Mouse (Mus musculus) 416B (cell line): ENCODE results near the gene Mfge8.
A peak's percentile ranks its signal among the peaks of the same experiment; 100 is the strongest.

ENCODE experiments used
- DNase-seq: peaks from one replicate; pipeline ENCODE4 v3.0.0; 2011; ENCODE audit warnings: low read depth

The Mfge8 gene

DNA sequence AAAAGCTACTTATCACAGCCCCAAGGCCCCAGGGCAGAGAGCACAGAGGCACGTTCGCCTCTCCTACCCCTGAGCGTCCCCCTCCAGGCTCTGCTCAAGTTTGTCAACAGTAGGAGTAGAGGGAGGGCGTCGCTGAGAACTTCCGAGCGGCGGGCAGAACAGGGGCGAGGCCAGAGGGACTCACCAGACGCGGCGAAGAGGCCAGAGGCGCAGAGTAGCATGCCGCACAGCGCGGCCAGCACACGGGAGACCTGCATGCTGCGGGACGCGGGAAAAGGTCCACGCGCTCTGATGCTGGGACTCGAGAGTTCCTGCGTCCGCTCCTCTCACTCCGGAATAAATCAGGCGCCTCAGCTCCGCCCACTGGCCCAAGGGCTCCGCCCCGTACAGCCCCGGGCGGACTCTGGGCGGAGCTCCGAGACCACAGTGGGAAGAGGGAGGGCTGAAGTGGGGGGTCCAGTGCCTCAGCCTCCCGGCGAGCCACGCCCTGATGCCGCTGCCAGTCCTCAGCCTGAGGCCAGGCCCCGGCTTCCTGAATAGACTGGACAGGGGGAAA is at the start of gene Mfge8:
Mfge8 (minus strand) TSS at position 350 of the 556 bp plus-strand sequence.
- DNase-seq, result peak; percentile 91

DNA sequence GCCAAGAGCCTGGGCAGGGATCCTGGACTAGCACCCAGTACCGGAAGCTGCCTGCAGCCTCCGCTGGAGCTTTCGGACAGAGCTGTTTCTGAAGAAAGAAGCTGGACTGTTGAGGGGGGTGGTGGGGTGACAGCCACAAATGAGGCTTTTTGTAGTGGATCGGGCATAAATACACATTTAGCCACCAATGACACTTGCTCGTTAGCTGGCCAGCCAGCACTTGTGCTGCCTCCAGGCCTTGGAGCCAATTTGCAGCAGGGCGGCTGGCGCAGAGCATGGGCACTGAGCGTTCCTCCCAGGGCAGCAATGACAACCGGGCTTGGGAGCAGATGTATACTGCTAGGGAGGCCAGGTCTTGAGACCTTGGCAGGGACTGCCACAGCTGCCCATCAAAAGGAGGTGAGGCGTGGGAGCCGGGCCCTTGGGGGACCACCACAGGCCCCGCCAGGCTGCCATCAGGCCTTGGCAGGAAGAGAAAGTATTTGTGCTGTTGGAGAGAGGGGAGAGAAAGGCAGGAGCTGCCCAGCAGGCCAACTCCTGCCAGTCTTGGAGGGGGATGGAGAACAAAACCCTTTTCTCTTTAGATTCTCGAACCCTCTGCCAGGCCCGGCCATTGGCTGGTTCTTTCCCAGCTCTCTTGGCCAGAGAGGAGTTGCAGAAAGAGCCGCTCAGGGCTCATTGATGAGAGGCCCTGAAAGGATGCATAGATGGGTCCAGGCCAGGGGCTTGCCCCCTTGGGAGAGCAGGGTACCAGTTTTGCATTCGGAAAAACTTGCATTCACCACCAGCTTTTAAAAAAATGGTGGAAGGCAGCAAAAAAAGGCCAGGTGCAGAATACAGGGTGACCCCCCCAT is 45.9 kb upstream of the Mfge8 start:
- DNase-seq, result no peak

DNA sequence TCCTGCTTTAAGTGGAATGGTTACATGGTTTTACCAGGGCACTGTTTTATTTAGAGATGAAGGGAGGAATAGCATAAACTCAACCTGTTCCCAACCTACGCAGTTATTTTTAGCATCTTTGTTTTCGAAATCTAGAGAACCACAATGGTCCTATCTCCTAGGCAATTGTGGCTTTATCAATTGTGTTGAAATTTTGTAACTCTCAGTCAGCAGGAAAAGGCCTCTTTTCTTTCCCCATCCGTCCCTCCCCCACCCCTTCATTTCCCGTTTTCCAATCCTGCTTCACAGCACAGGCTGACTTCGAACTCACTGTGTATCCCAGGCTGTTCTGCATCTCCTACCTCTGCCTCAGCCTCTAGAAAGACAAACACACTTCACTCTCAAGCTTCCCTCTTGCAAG is 45.1 kb upstream of the Mfge8 start:
- no peak for DNase-seq

DNA sequence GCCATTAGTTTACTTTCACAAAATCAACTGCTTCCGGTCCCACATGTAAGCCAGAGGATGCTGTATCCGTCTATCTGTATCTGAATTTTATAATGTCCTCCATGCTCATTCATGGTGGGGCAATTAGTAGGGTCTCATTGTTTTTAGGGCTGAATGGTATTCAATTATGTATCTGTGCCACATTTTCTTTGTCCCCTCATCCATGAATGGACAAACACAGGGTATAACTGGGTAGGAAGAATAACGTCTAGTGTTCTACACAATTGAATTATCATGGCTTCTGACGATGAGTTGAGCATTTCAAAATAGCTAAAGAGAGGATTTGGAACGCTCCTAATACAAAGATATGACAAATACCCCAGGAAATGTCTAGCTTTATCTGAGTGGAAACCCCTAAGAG is 42.6 kb upstream of the Mfge8 start:
- DNase-seq, result no peak

DNA sequence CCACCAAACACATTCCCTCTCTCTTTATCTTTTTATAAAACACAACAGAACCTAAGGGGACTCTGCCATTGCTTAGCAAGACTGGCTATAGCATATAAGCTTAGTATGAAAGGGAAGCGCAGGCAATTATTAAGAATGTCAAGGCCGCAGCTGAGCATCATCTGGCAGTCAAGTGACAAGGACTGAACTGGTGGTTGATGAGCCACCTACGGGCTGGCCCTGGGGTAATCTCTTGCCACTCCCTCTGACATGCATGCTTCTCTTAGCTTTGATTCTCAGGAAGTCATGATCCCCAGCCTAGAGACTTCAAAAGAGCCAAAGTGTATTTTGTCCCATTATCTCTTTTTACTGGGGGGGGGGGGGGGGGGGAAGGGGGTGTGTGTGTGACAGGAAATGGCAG is 41.7 kb upstream of the Mfge8 start:
- DNase-seq, result peak; percentile 8

DNA sequence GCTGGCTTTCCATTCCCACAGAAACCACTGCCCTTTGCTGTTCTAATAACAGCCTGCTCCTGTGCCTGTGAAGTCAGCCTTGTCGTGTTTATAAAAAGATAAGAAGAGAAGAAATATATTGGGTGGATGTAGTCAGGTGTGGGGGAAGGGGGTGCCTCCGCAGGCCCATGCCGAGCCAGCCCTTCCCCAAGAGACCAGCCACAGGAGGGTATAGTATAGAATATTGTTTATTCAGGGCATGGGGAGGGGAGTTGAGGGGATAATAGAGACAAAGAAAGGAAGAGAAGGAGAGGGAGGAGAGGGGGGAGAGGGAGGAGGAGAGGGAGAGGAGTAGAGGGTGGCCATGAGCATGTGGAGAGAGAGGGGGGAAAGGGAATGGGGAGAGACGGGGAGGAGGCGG is 40.4 kb upstream of the Mfge8 start:
- DNase-seq, result no peak

DNA sequence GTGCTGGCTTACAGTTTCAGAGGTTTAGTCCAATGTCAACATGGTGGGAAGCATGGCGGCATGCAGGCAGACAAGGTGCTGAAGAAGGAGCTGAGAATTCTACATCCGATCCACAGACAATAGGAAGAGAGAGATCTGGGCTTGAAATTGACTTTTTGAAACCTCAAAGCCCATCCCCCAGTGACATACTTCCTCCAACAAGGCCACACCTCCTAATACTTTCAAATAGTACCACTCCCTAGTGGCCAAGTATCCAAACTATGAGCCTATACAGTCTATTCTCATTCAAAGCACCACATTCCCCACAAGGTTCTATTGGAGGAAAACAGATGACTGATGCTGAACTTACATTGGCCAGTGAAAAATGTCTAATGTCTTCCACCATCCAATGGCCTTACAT is 38.7 kb upstream of the Mfge8 start:
- DNase-seq, result no peak

DNA sequence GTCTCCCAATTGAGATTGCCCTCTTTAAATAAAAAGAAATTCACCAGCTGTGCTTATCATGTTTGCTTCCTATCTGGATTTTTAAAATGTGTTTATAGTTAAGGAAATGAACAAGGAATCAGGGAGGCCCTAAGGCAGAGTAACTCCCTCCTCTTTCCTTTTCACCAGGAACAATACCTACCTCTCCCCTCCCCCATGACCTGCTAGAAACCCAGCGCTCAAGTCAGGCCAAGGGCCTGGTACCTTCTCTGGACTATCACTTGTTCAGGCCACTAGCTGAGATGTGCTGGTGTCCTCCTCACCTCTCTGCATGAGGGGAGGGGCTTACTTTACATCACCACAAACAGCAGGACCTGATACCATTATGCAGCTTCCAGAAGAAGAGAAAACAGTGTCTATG is 34.6 kb upstream of the Mfge8 start:
- DNase-seq, result no peak

DNA sequence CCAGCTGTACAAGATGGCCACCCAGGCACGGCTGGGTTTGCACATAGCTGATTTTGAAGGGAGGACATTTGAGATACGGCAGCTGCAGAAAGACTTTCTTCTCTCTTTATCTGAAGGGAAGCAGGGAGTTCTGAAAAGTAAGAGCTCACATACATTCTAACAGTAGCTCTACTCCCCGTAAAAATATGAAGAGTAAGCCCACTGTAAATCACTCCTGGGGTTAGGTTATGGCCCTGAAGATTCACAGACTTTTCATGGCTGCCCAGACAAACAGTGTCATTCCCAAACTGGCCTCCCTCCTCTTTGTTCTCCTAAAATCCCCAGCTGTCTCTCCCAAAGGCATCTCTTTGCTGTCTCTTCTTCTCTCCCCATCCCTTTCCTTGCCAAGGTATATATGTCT is 24.9 kb upstream of the Mfge8 start:
- no peak for DNase-seq

DNA sequence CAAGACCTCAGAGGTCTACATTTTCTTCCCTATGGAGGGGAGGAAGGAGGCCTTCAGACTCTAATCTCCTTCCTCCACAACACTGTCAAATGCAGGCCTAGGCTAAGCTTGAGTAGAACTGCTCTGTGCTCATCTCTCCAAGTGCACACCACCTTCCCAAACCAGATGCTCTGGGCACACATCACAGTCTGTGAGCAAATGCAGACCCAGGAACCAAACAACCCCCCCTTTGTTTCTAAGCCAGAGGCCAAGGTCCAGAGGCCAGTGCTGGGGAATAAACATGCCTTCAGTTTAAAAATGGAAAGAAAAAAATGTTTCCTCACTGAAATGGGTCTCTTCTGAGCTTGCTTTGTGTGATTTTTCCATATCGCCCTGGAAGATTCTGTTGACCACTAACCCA is 22.9 kb upstream of the Mfge8 start:
- no peak for DNase-seq

DNA sequence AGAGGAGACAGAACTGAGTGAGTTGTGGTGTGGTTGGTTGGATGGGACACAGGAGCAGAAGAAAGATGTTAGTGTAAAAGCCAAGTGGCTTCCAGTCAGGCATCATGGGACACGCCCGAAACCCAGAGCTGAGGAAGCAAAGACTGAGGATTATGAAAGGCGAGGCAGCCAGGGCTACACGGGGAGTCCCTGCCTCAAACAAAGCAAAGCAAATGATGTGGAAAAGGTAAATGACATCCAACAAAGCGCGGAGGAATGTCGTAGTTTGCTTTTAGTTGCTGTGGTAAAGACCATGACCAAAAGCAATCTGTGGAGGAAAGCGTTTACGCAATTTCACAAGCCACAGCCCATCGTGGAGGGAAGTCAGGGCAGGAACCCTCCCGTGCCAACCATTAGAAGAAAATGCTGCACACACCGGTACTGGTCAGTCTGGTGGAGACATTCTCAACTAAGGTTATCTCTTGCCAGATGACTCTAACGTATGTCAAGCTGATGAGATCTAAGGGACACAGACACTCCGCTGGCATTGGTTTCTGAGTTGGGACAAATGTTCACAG is 18.2 kb upstream of the Mfge8 start:
- peak; percentile 77 for DNase-seq

DNA sequence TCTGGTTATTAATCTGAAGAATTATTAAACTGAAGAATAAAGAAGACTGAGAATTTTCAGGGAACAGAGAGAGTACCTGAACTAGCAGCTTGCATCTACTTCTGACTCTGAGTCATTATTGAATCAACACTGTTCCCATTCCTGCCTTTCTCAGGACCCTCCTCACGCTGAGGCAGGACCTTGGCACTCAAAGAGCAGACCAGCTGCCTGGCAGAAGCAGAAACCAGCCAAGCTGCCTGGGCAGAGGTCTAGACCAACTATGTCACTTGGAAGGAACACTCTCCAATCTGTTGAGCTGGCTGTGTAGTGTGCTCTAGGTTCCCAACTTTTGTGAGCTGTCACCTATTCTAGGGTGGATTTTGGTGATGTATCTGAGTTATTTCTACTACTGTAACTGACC is 10.5 kb upstream of the Mfge8 start:
- no peak for DNase-seq

DNA sequence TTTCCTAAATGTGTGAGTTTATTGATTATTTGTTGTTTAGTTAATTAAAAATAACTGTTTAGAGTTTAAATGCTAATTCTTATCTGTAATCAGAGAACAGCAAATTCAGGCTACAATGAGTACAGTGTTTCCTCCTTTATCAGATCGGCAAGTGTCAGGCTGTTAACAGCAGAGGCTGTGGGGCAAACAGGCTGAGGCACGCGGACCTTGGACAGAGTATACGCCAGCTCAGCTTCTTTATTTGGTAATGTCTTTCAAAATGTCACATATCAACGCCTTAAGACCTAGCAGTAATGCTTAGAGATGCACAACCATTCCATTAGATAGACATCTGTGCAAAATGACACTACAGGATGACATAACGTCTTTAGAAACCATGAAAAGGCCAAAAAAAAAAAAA is 662 bp upstream of the Mfge8 start:
- DNase-seq, result peak; percentile 81

DNA sequence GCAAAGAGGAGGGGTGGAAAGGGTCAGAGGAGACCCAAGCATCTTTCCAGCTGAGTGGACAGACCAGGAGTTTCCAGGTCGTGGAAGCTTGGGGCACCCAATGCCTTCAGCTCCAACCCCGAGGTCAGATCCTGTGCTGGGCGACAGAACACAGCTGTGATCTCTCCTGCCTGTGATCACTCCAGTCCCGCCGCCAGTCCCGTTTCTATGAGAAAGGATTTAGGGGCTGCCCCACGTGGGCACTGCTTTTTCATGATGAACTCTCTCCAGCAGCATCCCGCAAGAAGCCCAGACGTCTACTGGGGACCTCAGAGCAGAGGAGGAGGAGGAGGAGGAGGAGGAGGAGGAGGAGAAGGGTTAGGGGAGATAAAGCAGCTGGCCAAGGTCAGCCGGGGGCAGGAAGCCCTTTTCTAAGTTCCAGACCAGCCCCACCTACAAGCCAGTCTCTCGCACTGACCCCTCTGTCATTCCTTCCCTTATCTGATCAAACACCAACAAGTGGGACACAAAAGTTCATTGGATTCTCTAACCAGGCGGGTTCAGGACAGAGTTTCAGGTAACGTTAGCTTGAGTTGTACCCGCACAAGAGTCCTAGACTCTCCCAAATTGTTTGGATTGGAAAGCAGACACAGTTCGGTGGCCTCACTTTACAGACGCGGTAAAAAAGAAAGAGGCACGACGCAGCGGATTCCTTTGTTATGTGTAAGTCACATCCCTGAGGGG is 768 bp downstream of the Mfge8 start:
- no peak for DNase-seq

DNA sequence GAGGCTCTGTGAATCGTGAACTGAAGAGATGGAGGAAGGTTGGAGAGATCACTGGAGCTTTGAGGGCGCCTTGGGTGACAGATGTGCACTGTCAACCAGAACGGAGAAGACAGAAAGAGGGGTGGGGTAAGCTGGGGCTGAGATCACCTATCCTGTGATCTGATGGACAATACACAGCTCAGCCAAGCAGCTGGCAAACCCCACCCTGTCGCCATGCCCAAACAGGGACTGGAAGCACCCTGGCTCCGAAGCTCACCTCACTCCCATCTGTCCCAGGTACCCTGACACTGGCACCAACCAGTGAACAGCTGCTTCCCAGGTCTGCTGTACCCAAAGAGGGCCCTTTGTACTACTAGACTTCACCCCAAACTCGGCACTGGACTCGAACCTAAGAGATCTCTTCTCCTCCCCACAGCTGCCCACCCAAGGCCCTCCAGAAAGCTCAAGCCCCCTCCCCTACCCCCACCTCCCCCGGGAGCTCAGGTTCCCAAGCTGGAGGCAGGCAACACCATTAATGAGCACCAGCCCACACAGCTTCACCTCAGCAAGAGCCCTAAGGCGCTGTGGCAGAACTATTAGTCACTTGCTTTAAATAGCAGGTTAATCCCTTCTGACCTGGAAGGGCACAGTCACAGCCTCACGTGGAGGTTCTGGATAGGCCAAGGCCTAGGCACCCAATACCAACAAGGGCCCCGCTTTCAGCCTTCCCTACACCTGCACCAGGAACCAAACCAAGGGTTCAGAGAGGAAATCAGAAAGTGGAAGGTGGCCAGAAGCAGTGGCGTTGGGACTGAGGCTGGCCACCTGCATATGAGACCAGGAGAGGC is 1.6 kb downstream of the Mfge8 start:
- DNase-seq, result peak; percentile 24

DNA sequence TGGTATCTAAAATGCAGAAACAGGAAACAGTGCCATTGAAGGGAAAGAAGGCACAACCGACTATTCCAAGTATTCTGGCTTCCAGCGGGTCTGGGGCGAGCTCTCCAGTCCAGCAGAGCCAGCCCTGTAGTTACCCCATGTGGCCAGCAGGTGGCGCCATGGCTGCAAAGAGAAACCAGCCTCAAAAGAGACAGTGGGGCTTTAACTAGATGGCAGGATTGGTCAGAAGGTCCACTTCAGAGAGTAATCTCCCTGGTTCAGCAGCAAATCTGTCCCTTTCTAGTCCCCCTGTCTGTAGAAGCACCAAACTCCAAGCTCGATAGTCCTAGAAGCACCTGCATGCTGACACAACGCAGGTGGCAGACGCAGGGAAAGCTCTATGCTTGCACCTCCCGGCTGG is 8.0 kb downstream of the Mfge8 start:
- peak; percentile 72 for DNase-seq

DNA sequence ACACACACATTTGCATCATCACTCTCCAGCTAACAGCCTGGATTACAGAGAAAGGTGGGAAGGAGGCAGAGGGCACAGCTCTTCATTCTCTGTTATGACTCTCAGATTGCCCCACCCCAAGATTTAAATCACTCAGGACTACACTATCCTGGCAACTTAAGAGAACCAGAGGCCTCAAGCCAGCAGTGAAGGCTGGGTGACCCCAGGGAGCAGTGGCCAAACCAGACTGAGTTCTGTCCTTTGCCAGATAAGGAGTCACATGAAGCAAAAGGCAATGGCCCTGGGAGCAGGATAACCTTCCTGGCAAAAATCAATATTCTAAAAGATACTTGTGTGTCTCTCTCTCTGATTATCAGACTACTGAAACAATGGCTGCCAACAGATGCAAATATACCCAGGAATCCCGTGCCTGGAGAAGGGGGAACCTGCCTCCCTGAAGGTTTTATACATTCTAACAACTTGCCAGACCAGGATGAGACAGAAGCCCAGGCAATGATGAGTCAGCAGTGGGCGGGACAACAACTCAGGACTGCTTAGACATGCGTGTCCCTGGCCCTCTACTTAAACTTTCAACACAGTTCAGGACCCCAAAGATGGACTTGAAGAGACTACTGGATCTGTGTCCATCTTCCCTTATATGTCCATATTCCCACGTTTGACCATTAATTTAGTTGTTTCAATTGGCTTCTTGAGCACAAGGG is 8.8 kb downstream of the Mfge8 start:
- peak; percentile 58 for DNase-seq

DNA sequence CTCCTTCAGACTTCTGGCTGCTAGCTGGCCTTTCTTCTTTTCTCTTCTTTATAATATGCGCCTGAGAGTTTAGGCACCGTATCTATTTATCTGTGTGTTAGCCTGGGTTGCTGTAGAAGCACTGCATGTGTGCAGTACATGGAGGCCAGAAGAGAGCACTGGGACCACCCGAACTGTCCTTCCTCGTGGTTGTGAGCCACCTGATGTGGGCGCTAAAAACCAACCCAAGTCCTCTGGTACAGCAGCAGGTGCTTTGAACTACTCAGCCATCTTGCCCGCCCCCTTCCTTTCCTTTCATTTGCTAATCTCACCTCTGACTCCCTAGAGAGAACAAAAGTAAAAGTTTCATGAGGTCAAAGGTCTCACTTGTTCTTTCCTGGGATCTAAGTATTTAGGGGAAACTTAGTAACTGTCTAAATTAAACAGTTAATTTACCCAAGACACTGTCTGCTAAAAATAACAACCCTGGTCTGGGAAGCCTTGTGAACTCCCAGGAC is 9.5 kb downstream of the Mfge8 start:
- no peak for DNase-seq

DNA sequence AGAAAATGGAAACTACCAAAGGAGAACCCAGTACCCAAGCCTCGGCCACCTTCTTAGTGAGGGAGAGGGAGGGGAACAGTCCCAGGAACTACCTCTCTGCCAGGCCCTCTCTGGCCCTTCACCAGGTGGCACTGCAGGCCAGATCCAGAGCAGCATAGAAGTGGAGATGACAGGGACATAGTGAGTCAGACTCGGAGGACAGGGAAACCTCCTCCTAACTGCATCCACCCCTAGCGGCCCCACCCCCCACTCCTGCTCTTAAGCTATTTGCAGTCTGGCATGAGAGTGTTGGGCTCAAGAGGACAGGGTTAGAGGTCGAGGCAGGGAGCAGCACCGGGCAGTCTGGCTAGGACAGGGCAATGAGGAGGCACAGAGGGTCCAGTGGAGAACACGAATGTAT is 15.5 kb downstream of the Mfge8 start:
- no peak for DNase-seq

DNA sequence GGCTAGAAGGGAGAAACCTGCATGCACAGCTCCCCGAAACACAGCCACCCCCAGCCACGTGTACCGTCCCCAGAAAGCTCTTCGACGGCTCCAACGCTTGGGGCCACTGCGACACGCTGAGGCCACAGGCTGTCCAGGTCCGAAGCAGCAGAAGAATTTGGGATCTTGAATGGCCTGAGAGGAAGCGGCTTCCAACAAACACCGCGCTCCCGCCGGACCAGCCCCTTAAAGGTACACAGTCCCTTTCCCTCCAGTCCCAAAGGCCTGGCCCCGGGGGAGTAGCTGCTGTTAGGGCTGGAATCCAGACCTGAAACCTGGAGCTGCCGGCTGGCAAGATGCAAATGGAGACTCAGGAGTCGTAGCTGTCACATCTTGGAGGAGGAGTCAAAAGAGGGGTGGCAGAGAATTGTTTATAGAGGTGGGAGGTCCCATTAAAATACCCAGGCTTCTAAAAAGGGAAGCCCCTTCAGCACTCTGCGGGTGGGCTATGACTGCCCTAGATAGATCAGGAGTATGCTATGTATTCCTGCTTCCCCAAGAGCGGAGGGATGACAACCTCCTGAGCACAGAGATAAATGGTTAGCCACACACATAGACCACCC is 17.9 kb downstream of the Mfge8 start, which contains the start of gene Hapln3:
Hapln3 (minus strand) TSS at position 176 of the 602 bp plus-strand sequence.
- no peak for DNase-seq

DNA sequence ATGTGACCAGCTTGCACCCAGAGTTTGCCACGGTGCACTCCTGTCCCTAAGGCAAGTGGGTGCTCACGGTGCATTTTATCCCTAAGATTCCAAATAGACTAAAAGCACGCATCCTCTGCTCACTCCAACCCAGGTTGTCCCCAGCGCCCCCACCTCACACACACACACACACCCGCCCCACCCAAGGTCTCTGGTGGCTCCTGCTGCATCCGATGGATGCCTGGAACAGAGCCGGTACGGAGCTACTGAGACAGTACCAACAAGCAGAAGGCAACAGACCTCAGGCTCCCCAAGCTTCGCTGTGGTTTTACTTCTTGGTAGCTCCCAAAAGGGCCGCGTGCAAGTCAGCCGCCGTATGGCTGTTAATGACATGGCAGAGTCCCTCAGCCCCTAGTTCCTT is 18.5 kb downstream of the Mfge8 start:
- DNase-seq, result no peak
